Comparison of ENCODE assay signal across 19 mouse cellular contexts in the genomic region with DNA sequence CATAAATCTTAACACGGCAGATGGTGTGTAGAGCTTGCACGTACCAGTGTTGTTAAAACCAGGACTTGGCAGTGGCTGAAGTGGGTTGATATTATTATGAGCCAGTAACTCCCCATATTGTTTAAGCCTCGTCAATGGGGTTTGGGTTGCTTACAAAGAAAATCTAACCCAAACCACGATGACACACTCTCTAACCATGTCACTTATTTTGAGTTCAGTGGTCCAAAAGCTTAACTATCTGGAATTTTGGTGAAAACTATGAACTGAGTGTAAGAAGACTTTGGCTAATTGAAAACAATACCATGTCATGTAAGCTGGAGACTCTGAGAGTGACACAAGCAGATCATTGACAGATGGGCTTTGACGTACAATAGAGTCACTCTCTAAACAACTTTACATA. TPM values are rescaled to one million over a fixed set of nuclear protein-coding genes. Genes with fewer than 3 reads are reported as not detected.
"Had no signal": no experiment of that assay in that cellular context is flagged by ENCODE, and none has a peak within 500 bp of the region (broad histone marks: within the 10 kb centered on the region; RNA-seq: fewer than 3 reads in every experiment).

No protein-coding gene starts in this region.

- H3K27ac ChIP-seq: lung, embryonic 15.5 days; macrophage; neural tube, embryonic 13.5 days; neural tube, embryonic 15.5 days; stomach, embryonic 15.5 days; stomach, postnatal 0 days had no signal

- DNase-seq: liver, postnatal 0 days; lung, adult 2 months; lung, postnatal 14 days; lung, postnatal 36 days; midbrain, embryonic 14.5 days; retina, postnatal 1 day; right cerebral cortex, adult 18-20 months; right cerebral cortex, postnatal 14 days; thymus, adult 2 months; thymus, postnatal 25 days; thymus, postnatal 4 days had no signal

- H3K36me3 ChIP-seq: lung, embryonic 15.5 days; neural tube, embryonic 13.5 days; neural tube, embryonic 15.5 days; stomach, embryonic 15.5 days had no signal

- H3K9me3 ChIP-seq: lung, embryonic 15.5 days; neural tube, embryonic 13.5 days; neural tube, embryonic 15.5 days; stomach, embryonic 15.5 days had no signal

- H3K4me1 ChIP-seq: megakaryocyte, embryonic 14.5 days; neural tube, embryonic 13.5 days; stomach, embryonic 15.5 days had no signal

- H3K27me3 ChIP-seq: lung, embryonic 15.5 days; megakaryocyte, embryonic 14.5 days; neural tube, embryonic 13.5 days; neural tube, embryonic 15.5 days; stomach, embryonic 15.5 days had no signal

- H3K4me3 ChIP-seq: lung, embryonic 15.5 days; megakaryocyte, embryonic 14.5 days; myocyte; neural tube, embryonic 13.5 days; neural tube, embryonic 15.5 days; stomach, embryonic 15.5 days had no signal

RNA-seq across cellular contexts. Expression of a gene that starts 49.4 kb away (rescaled TPM):
- polyA plus RNA-seq: macrophage had no signal
